Mouse (Mus musculus): ENCODE data around the gene Zfp639.
A peak's percentile ranks its signal among the peaks of the same experiment; 100 is the strongest.

The Zfp639 gene

GRCm38 (mm10) chr3:32509496-32510374 lies at the start of gene Zfp639:
Gene Zfp639, plus strand, starts transcription at chr3:32510259.
- no peak for DNase-seq (ENCODE audit: low read depth)

GRCm38 (mm10) chr3:32467321-32467720 lies 42.7 kb upstream of the Zfp639 start:
- no peak for DNase-seq (ENCODE audit: low read depth)

DNA sequence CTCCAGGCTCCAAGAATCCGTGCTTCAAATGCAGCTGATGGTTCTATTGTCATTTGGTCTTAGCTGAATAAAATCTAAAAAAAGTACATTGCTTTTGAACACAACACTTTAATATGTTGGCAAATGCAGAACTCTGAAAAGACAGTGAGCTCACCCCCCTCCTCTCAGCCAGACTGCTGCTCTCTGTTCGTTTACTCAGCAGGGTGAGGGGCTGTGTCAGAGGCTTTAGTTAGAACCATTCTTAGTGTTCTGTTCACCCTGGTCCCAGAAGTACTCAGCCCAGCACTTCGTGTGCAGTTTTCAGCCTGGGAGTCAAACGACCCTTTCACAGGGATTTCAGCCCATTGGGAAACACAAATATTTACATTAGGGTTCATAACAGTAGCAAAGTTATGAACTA lies 41.6 kb upstream of the Zfp639 start:
- DNase-seq (ENCODE audit: low read depth): no peak

DNA sequence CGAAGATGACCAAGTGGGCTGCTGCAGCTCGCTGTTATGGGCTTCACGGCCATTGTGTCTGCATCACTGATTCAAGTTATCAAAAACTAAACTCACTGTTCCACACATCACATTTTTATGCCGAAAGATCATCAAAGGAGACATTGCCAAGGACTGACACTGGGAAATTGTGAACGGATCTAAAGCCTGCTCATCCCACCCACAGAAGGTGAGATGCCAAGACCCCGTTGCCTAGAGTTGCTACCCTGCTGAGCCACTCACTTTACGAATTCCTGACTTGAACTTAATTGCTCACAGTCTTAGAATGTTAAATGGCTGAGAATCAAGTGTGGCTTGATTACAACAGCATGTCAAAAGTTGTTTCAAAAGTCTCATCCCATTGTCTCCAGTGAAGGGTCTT lies 39.6 kb upstream of the Zfp639 start:
- no peak for DNase-seq (ENCODE audit: low read depth)

- no peak for DNase-seq (ENCODE audit: low read depth)
Measured at GRCm38 (mm10) chr3:32471098-32471497, 39.0 kb upstream of the Zfp639 start.

DNA sequence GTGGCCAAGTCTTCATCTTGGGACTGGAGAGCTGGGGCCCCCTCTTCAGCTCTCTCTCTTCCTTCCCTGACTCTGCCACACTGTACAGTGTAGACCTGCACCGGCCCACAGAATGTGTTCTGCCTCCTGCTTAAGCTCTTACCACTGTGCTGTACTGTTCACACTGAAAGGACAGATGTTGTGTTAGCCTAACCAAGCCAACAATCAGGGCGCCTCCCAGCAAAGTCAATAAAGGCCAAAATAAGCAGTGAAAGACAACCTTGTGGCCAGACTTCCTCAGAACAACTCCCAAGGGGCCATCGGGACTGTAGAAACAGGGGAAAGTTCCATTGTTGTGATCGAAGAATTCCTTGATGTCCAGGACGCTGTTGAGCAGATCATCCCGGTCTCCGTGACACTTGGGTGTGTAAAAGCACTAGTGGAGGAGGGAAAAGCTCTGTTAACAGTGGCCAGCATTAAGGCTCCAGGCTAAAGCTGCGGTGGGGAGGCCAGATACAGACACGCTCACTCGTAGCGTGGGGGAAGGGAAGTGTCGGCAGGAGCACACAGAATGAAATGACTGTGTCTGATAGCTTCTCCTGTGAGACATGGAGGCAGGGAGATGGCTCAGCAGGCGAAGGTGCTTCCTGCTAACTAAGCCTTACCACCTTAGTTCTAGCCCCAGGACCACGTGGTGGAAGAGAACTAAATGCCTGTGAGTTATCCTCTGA lies 37.7 kb upstream of the Zfp639 start:
- DNase-seq (ENCODE audit: low read depth): no peak

DNA sequence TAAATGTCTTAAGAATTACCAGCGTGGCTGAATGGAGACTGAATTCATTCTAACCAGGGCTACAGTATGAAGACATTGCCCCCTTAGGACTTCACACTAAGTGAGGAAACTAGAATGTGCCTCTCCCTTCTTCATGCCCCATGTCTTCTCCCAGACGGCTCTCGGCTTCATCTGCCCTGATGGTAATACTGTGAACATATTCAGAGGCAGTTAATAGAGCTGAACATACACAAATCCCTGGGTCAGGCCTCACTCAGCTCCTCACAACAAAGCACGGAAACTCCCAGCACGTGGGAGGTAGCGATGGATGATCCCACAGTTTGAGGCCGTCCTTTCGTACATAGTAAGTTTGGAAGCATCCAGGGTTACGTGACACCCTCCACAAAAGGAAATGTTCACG lies 36.9 kb upstream of the Zfp639 start:
- no peak for DNase-seq (ENCODE audit: low read depth)

- no peak for DNase-seq (ENCODE audit: low read depth)
Measured at GRCm38 (mm10) chr3:32479961-32480360, 30.1 kb upstream of the Zfp639 start.

- DNase-seq (ENCODE audit: low read depth): no peak
Measured at GRCm38 (mm10) chr3:32483035-32483434, 27.0 kb upstream of the Zfp639 start.

DNA sequence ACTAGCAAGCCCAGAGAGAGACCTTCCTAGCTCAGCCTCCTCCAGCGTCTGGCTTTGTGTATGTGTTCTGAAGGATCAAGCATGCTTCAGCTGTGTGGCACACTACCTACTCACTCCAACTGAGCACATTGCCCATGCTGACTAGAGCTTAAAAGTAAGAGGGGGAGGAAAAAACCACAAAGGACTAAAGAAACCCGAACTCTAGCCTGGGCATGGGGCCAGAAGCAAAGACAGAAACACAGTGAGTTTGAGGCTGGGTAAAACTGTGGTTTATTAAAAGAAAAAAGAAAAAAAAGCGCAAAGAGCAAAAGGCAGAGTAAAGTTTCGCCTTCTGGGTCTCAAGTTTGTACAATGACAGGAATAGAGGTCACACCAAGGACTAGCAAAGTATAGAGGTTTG lies 23.5 kb upstream of the Zfp639 start:
- no peak for DNase-seq (ENCODE audit: low read depth)

DNA sequence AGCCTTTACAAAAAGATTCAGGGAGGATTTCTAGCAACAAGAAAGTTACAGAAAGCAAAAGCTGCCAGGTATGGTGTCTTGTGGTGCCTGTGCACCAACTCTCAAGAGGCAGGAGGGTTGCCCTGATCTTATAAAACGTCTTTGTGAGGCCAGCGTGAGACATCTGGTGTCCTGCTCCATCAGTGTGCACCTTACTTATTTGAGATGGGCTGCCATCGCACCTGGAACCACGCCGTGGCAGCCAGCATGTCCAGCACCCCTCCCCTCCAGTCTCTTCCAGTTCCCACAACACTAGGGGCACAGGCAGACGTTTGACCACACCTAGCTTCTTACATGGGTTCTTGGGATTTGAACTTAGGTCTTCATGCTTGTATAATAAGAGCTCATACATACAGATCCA lies 21.9 kb upstream of the Zfp639 start:
- no peak for DNase-seq (ENCODE audit: low read depth)

DNA sequence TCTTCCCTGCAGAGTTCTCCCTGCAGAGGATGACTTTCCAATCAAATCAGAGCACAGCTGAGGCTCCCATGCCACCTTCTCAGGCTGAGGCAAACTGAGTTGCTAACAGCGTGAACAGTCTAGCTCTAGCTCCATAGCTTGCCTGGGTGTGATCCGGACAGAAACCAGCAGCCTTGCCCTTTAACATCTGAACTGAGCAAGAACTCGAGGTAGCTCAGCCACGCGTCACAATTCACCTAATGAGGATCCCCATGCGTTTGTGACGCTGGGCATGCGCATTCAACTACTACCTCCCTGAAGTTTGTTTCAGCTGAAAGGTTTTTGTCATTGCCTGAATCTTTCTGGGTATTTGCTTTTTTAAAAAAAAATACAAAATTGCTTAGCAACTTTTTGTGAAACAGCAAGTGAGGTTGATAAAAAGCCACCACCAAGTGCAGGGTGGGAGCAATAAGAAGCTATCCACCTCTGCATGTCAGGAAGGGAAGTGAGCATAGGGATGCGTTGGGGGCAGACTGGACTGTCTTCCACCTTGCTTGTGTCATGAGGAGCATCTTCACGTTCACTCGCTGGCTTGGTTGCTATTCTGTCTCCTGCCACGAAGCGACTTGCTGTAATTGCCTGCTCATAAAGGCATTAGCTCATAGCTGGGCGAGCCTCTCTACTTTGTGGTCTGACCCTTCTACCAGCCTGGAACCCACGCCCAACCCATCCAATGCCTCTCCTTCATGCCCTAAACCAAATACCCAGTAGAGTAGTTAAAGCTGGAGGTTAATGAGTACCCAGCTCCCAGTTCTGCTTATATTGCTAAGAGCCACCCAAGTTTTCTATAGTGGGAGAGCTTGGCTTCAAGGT lies 19.8 kb upstream of the Zfp639 start:
- no peak for DNase-seq (ENCODE audit: low read depth)

GRCm38 (mm10) chr3:32490928-32491315 lies 19.1 kb upstream of the Zfp639 start:
- DNase-seq (ENCODE audit: low read depth): no peak

DNA sequence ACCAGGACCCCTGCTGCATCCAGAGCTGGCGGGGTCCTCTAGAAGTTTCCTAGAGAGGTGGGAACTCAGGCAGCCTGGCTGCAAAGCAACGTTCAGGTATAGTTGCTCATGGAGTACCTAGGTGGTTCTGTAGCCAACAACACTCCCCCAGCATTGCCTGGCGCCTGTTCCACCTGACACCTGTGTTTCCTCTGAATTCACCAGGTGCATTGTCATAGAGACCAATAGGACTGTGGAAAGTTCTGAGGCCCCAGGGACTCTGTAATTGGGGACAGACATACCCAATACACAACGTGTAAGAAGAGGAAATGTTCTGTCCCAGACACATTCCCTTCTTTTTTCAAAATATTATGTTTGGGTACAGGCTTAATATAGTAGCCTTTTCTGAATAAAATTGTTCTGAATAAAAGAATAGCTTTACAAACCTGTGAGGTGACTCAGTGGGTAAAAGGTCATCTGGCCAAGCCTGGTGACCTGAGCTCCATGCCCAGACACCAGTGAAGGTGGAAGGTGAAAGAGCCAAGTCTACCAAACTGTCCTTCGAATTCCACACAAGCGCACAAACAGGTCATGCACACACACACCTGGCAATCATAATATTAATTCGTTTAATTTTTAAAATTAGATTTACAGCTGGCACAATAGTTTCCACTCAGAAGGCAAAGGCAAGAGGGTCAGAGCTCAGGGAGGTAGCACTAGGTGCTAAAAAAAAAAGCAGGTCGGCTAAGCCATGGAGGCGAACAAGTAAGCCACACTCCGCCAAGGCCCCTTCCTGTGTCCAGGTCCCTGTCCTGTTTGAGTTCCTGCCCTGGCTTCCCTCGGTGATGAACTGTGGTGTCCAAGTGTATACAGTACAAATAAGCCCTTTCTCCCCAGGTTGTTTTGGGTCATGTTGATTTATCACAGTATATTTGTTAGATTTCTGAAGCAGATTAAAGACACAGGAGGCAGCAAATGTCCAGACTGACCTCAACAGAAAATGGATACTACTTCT lies 17.7 kb upstream of the Zfp639 start, which contains the start of gene Kcnmb3:
Kcnmb3 (minus strand) TSS at position 135 of the 994 bp plus-strand sequence.
- DNase-seq (ENCODE audit: low read depth): no peak

GRCm38 (mm10) chr3:32494387-32495087 lies 15.5 kb upstream of the Zfp639 start:
- DNase-seq (ENCODE audit: low read depth): peak; percentile 38

DNA sequence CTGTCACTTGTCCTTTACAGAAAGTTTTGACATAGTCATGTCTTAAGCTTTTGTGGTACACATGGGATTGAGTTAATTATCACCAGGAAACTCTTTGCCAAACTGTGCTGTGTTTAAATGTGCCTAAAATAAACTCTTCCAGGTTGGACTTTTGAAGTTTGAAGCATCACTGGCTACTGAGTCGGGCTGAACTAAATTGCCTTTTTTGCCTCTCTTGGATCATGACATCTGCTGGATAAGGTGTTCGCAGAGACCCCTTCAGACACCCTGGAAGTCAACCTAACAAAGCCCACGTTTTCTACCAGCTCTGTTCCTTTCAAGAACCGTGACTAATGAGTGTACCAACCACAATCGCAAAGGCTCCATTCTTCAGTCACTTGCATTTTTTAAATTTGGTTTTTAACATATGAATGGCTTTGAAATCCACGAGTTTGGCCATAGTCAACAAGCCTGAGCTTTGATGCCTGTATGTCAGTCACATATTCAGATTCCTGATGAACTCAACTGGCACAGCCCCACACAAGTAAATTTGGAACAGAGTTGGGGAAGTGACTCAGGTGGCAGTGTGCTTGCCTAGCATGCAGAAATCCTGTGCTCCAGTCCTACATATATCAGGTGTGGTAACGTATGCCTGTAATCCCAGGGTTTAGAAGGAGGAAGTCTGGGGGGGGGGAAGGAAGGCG lies 14.8 kb upstream of the Zfp639 start:
- DNase-seq (ENCODE audit: low read depth): no peak

- no peak for DNase-seq (ENCODE audit: low read depth)
Measured at GRCm38 (mm10) chr3:32495856-32496710, 14.0 kb upstream of the Zfp639 start.

DNA sequence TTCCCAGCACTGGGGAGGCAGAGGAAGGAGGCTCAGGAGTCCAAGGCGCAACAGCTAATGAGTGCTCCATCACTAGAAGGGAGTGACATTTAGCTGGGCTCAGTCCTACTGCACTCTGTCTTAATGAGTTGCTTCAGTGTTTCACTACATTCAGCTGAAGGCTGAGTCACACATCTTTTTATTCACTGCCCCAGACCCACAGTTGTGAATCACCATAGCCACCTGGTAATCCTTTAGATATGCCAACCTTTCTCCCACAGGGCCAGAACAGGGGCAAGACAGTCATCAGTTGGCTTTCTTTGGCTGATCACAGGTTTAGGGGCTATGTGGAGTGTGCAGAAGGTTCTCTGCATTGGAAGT lies 13.4 kb upstream of the Zfp639 start:
- DNase-seq (ENCODE audit: low read depth): no peak

DNA sequence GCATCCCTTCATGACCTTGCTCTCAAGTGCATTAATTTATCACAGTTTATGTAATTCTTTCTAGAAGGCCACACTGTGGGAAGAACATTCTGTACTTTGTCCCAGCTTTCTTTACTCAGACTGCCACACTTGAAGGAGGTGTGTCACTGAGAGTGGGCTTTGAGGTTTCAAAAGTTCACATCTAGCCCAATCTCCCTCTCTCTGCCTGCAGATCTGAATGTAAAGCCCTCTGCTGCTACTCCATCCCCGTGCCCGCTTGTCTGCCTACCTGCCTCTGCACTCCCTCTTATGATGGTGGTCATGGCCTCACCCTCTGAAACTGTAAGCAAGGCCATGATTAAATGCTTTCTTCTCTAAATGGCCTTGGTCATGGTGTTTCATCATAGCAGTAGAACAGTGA lies 9.7 kb upstream of the Zfp639 start:
- DNase-seq (ENCODE audit: low read depth): no peak

Measured in induced T-regulatory cell, adult 2 months (primary cell).